In genomic region chr4:118150804-118151203, GRCm38 (mm10) we compare ENCODE assay signal across 22 mouse cellular contexts.
"Had no signal": no experiment of that assay in that cellular context is flagged by ENCODE, and none has a peak within 500 bp of the region (broad histone marks: within the 10 kb centered on the region; RNA-seq: fewer than 3 reads in every experiment).

No protein-coding gene starts in this region.

- H3K27me3 ChIP-seq: kidney, embryonic 15.5 days; limb, embryonic 13.5 days; liver, embryonic 12.5 days; liver, embryonic 15.5 days; lung, embryonic 15.5 days; megakaryocyte, embryonic 14.5 days; midbrain, embryonic 13.5 days; neural tube, embryonic 13.5 days; stomach, embryonic 15.5 days had no signal

- H3K27ac ChIP-seq: kidney, embryonic 15.5 days; limb, embryonic 10.5 days; limb, embryonic 13.5 days; liver, embryonic 12.5 days; liver, embryonic 15.5 days; lung, embryonic 15.5 days; midbrain, embryonic 10.5 days; midbrain, embryonic 13.5 days; neural tube, embryonic 13.5 days; stomach, embryonic 15.5 days had no signal

- H3K4me1 ChIP-seq: kidney, embryonic 15.5 days; limb, embryonic 10.5 days; limb, embryonic 13.5 days; lung, embryonic 15.5 days; midbrain, embryonic 10.5 days; midbrain, embryonic 13.5 days; stomach, embryonic 15.5 days had no signal

- H3K9ac ChIP-seq: kidney, embryonic 15.5 days; limb, embryonic 13.5 days; liver, embryonic 12.5 days; liver, embryonic 15.5 days; lung, embryonic 15.5 days; midbrain, embryonic 13.5 days; neural tube, embryonic 13.5 days; stomach, embryonic 15.5 days had no signal

- H3K4me3 ChIP-seq: kidney, embryonic 15.5 days; limb, embryonic 10.5 days; limb, embryonic 13.5 days; liver, embryonic 12.5 days; liver, embryonic 15.5 days; lung, embryonic 15.5 days; megakaryocyte, embryonic 14.5 days; midbrain, embryonic 10.5 days; midbrain, embryonic 13.5 days; myocyte; neural tube, embryonic 13.5 days; stomach, embryonic 15.5 days had no signal

- DNase-seq: kidney, postnatal 10 days; kidney, postnatal 36 days; layer of hippocampus, adult 9-11 months; liver; lung, adult 18-20 months; lung, postnatal 10 days; lung, postnatal 36 days; right cerebral cortex, postnatal 25 days; spleen, adult 18-20 months; thymus, postnatal 25 days had no signal
